Mouse (Mus musculus): ENCODE measurements around the gene Tnk1.

DNA sequence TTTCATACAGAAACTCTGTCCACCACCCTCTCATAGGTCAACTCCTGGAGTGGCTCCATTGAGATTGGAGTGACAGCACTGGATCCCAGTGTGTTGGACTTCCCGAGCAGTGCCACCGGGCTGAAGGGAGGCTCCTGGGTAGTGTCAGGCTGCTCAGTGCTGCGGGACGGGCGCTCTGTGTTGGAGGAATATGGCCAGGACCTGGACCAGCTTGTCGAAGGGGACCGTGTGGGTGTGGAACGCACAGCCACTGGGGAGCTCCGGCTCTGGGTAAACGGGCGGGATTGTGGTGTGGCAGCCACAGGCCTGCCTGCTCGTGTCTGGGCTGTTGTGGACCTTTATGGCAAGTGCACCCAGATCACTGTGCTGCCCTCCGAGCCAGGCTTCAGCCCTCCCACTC is 44.4 kb upstream of the Tnk1 start:
- no peak for TF ChIP-seq CTCF (IDR thresholded peaks at IDR 0.05; ENCODE audit: low read depth, low read length)
- TF ChIP-seq POLR2A (IDR thresholded peaks at IDR 0.05; ENCODE audit: borderline replicate concordance, low read depth, low read length): no peak

All from bone marrow macrophage, adult 2 months (primary cell).